Mouse (Mus musculus): ENCODE measurements around the gene Il2rb.

The Il2rb gene

GRCm38 (mm10) chr15:78438973-78439372 is 56.1 kb downstream of the Il2rb start:
- no peak for DNase-seq

GRCm38 (mm10) chr15:78438505-78438904 is 56.6 kb downstream of the Il2rb start:
- no peak for DNase-seq

DNA sequence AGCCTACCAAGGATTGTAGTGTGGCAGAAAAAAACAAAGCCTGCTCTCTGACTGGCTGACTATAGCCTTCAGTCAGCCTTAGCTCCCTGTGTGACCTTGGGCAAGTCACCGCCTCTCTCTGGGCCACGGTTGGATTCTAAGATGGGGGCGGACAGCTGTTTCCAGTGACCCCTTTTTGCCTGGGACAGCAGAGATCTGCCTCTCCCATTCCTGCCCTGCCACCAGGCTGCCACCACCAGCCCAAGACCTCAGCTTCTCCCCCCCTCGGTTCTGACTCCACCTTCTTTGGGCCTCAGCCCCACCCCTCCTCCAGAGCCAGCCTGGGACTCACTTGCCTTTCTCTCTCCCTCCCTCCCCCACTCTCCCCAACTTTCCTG is 57.1 kb downstream of the Il2rb start:
- DNase-seq: no peak

DNA sequence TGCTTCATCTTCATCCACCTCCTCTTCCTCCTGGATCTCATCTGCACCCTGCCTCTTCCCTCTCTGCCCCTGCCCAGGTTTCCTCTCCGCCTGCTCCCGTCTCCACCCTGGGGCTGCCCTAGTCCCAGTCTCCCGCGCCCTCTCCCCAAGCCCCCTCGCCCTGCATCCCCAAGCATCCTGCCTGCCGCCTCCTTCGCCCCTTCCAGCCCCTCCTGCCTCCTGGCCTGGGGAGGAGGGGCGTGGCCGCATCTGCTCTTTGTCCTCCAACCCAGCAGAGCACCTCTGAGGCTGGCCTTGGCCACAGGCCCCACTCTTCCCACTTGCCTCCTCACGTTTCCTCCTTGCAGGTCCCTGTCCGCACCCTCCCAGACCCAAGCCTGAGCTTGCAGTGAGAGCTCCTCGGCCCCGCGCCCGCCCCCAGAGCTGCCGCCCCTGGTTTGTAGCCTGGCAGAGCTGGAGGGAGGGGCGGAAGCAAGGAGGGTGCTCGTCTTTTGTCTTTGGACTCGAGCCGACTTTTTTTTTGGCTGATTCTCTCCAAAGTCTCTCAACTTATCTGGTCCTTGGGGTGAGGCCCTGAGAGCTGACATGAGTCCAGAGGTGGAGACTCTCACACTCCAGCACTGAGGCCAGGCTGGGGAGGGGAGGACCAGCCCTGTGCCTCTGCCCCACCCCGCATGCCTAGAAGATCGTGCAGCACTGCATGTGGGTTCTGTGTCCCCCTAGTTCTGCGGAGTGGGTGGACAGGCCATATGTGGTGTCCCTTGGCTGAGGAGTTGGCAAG is 57.6 kb downstream of the Il2rb start:
- no peak for DNase-seq

GRCm38 (mm10) chr15:78436380-78437192 is 58.5 kb downstream of the Il2rb start:
- DNase-seq: peak; percentile 93

GRCm38 (mm10) chr15:78435681-78436080 is 59.4 kb downstream of the Il2rb start:
- DNase-seq: no peak

- DNase-seq: no peak
Measured at GRCm38 (mm10) chr15:78434896-78435520, 60.1 kb downstream of the Il2rb start.

- no peak for DNase-seq
Measured at GRCm38 (mm10) chr15:78431541-78432121, 63.4 kb downstream of the Il2rb start.

DNA sequence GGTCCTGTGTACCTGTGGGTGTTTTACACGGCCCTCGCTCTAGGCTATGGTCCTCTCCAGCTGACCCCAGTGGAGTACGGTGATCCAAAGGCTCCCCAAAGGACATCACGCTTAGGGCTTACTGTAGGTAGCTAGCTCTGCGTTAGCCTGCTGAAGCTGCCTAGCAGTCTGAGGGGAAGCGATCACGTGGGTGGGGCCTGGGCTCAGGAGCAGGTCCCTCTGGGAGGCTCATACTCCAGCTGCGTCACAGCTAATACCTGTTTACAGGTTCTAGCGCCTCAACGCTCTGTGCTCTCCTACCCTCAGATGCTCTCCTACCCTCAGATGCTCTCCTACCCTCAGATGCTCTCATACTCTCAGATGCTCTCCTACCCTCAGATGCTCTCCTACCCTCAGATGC is 64.2 kb downstream of the Il2rb start:
- DNase-seq: no peak

DNA sequence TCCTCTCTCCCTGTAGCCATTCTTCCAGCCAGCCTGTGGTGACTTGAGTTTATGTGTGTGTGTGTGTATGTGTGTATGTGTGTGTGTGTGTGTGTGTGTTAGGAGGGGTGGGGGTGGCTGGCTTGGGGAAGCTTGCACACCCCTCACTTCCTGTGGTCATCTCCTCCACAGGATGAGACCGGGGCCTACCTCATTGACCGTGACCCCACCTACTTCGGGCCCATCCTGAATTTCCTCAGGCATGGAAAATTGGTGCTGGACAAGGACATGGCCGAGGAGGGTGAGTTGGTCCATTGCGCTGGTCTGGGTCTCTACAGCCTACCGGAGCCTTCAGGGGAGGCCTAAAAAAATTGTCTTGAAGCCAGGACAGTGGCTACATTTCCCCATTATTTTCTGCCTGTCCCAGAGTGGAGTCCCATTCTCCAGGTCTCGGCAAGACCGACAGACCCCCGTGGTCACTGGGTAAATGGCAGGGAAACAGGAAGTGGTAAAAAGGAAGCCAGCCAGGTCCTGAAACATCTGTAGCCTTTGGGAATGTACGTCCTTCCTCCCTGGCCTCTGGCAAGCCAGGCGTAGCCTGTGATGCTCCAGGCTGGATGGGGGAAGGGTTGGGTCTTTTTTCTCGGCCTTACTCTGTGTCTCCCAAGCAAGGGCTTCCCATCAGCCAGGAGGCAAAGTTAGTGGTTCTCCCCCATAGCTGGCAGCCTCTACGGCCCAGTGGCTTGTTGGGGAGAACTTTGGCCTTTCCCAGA is 65.0 kb downstream of the Il2rb start:
- no peak for DNase-seq
